Mouse (Mus musculus) right cerebral cortex, postnatal 14 days (tissue): ENCODE data around the gene Ccdc66.
A peak's percentile ranks its signal among the peaks of the same experiment; 100 is the strongest.

Experiments used
- DNase-seq: peaks from one replicate; pipeline ENCODE4 v3.0.0; 2022

Gene Ccdc66

DNA sequence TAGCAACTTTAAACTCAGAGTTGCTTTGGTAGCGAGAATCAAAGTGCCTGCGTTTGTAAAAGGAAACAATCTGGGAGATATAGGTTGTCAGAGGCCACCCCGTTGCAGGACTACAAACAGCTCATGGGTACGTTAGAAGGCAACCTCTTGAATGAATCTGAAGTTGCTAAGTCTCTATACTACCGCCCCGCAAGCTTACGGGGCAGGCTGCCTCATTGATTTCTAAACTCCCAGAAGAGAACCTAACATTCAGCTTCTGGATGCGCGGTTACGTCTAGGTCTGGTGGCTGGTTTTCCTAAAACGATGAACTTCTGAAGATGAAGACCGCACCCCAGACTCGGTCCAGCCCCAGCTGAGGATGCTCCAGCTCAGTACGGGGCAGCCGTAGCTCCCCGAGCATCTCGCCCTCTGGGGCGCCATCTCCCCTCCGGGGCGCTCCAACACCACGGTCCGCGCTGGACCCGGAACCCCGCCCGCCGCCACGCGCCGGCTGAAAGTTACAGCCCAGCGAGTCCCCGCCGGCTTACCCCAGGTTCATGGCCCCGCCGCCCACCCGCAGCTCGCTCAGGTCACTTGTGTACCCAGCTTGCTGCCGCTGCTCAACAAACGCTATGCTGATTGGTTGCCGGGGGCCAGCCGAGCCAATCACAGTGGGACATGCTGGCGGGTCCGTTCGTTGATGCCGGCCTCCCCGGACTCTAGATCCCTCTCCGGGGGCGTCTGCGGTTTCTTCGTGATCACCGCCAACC, at the start of gene Ccdc66:
Gene Ccdc66, minus strand, starts transcription at position 567 of the 750 bp plus-strand sequence.
- DNase-seq = peak; percentile 94

GRCm38 (mm10) chr14:27543838-27544426, 35.7 kb upstream of the Ccdc66 start:
- no peak for DNase-seq

- no peak for DNase-seq
Measured at GRCm38 (mm10) chr14:27536441-27536840, 28.2 kb upstream of the Ccdc66 start.

GRCm38 (mm10) chr14:27524541-27524940, 16.3 kb upstream of the Ccdc66 start:
- DNase-seq = no peak

DNA sequence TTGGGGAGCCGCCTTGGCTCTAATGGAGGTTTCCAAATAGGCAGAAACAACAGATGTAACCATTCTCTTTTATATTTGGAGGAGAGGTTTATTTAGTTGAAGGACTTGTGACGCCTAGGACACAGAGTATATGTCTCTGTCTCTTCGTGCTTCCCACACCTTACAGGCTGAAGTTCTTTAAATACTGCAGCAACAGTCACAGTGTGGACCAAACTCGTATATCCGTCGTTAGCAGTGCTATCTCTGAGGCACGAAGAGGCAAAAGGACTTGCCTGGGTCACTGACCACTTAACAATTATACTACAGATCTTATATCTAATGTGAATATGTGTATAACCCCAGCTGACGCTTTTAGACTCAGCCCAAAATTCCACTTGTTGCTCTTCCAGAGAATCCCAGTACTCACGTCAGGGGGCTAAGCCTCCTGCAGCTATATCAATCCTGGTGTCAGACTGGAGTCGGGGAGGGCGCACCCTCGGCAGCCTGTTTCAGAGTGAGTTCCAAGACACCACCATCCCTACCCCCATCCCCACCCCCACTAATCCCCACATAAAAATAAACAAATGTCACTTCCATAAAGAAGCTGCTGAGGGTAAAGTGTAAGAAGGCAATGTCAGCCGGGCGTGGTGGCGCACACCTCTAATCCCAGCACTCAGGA, 513 bp upstream of the Ccdc66 start:
- DNase-seq = no peak

GRCm38 (mm10) chr14:27501096-27501495, 7.2 kb downstream of the Ccdc66 start:
- DNase-seq = no peak

DNA sequence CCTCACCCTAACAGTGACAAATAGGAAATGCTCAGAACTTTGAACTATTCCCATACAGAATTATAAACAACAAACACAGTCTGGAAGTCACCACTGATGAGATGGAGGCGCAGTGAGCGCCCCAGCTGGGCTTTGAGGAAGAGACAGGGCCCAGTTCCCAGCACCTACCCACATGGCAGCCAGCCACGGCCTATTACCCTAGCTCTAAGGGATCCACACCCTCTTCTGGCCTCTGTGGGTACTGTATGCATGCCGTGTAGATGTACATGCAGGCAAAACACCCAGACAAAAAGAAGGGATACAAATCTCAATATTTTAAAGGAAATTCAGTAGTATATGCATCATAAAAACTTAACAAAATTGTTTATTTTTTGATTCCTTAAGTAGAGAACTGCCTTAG, 14.7 kb downstream of the Ccdc66 start:
- peak; percentile 13 for DNase-seq

DNA sequence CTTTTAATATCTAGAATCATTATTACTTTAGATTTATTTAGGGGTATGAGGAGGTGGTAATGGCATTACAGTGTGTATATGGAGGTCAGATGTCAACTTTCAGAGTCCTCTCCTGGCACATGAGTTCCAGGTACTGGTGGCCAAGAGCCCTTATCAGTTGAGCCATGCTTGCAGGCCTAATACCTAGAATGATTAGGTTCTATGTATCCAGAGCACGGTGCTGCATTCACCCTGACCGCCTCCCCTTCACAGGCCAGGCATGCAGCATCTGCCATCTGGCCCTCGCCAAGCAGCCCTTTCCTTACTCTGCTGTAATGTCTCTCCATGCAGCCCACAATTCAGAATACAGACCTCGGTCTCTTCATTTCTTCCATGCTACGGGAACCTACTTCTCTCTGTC, 16.9 kb downstream of the Ccdc66 start:
- DNase-seq = no peak

DNA sequence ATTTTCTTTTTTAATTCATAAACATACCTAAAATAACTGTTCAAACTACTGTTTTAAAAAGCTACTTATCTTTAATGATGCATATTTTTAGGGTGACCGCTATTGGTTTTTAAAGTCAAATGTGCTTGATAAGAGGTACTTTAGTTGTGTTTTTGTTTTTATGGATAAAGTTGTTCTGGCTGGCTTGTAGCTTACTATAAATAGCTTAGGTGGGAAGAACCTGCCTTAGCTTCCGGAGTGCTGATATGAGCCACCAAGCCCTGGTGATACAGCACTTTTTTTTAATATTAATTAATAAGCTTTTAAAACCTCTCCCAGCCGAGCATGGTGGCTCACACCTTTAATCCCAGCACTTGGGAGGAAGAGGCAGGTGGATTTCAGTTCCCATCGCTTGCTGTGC, 61.3 kb downstream of the Ccdc66 start:
- DNase-seq = no peak

GRCm38 (mm10) chr14:27444851-27445281, 63.4 kb downstream of the Ccdc66 start:
- DNase-seq = no peak

GRCm38 (mm10) chr14:27440921-27441320, 67.3 kb downstream of the Ccdc66 start:
- DNase-seq = no peak

- no peak for DNase-seq
Measured at GRCm38 (mm10) chr14:27436826-27437225, 71.4 kb downstream of the Ccdc66 start.

GRCm38 (mm10) chr14:27436116-27436515, 72.1 kb downstream of the Ccdc66 start:
- no peak for DNase-seq

- no peak for DNase-seq
Measured at GRCm38 (mm10) chr14:27432064-27432463, 76.2 kb downstream of the Ccdc66 start.
